Mouse (Mus musculus): ENCODE data around the gene Gm45716.

Gene Gm45716

GRCm38 (mm10) chr11:90214246-90214645, 26.8 kb downstream of the Gm45716 start:
- no peak for DNase-seq (ENCODE audit: low read depth)

GRCm38 (mm10) chr11:90220022-90220645, 32.7 kb downstream of the Gm45716 start:
- no peak for DNase-seq (ENCODE audit: low read depth)

- DNase-seq (ENCODE audit: low read depth): no peak
These were observed 33.3 kb downstream of the Gm45716 start for GRCm38 (mm10) chr11:90220750-90221149.

GRCm38 (mm10) chr11:90224914-90225470, 37.5 kb downstream of the Gm45716 start:
- peak; percentile 77 for DNase-seq (ENCODE audit: low read depth)

GRCm38 (mm10) chr11:90227000-90227922, 39.8 kb downstream of the Gm45716 start:
- no peak for DNase-seq (ENCODE audit: low read depth)

GRCm38 (mm10) chr11:90228251-90228949, 40.9 kb downstream of the Gm45716 start:
- no peak for DNase-seq (ENCODE audit: low read depth)

- DNase-seq (ENCODE audit: low read depth): no peak
These were observed 42.3 kb downstream of the Gm45716 start for GRCm38 (mm10) chr11:90229800-90230199.

GRCm38 (mm10) chr11:90230671-90231070, 43.2 kb downstream of the Gm45716 start:
- DNase-seq (ENCODE audit: low read depth): no peak

GRCm38 (mm10) chr11:90231631-90232030, 44.1 kb downstream of the Gm45716 start:
- no peak for DNase-seq (ENCODE audit: low read depth)

GRCm38 (mm10) chr11:90232685-90233084, 45.2 kb downstream of the Gm45716 start:
- DNase-seq (ENCODE audit: low read depth): no peak

- DNase-seq (ENCODE audit: low read depth): no peak
These were observed 47.7 kb downstream of the Gm45716 start for GRCm38 (mm10) chr11:90235221-90235620.

GRCm38 (mm10) chr11:90237616-90238015, 50.1 kb downstream of the Gm45716 start:
- no peak for DNase-seq (ENCODE audit: low read depth)

- DNase-seq (ENCODE audit: low read depth): no peak
These were observed 51.2 kb downstream of the Gm45716 start for GRCm38 (mm10) chr11:90238657-90239056.

GRCm38 (mm10) chr11:90240652-90241330, 53.3 kb downstream of the Gm45716 start:
- peak; percentile 64 for DNase-seq (ENCODE audit: low read depth)

- no peak for DNase-seq (ENCODE audit: low read depth)
These were observed 54.4 kb downstream of the Gm45716 start for GRCm38 (mm10) chr11:90241874-90242273.

- no peak for DNase-seq (ENCODE audit: low read depth)
These were observed 55.8 kb downstream of the Gm45716 start for GRCm38 (mm10) chr11:90243300-90243699.

- DNase-seq (ENCODE audit: low read depth): no peak
These were observed 58.1 kb downstream of the Gm45716 start for GRCm38 (mm10) chr11:90245630-90246029.

- DNase-seq (ENCODE audit: low read depth): no peak
These were observed 59.2 kb downstream of the Gm45716 start for GRCm38 (mm10) chr11:90246676-90247075.

- DNase-seq (ENCODE audit: low read depth): no peak
These were observed 60.3 kb downstream of the Gm45716 start for GRCm38 (mm10) chr11:90247793-90248192.

GRCm38 (mm10) chr11:90249025-90249650, 61.7 kb downstream of the Gm45716 start, which contains the start of gene Mmd:
Gene Mmd (plus strand): TSS chr11:90249456.
- DNase-seq (ENCODE audit: low read depth): peak; percentile 94

GRCm38 (mm10) chr11:90249701-90250141, 62.2 kb downstream of the Gm45716 start:
- no peak for DNase-seq (ENCODE audit: low read depth)
